Mouse (Mus musculus) E14TG2a.4 (cell line): ENCODE measurements at regions not wholly inside any gene's neighbourhood (a gene's known extent, or its start where the extent isn't known, plus 50 kb on each side); places are given as distances from the start of the nearest gene placed in this dataset.

Source experiments
- CTCF ChIP-seq: conservative IDR thresholded peaks from 2 replicates; pipeline ENCODE4 v1.5.1; 2014; ENCODE audit warnings: low read length
- NANOG ChIP-seq: IDR thresholded peaks from 2 replicates; pipeline ENCODE4 v1.6.1; 2014; ENCODE audit warnings: borderline replicate concordance, low read length, mixed read lengths
- POU5F1 ChIP-seq: IDR thresholded peaks from 2 replicates; pipeline ENCODE4 v1.6.1; 2014; ENCODE audit warnings: low read length, borderline replicate concordance

GRCm38 (mm10) chr13:97530570-97530969, 229.9 kb downstream of the Gm10260 start:
- TF ChIP-seq CTCF (no peak), NANOG (no peak), POU5F1 (no peak)
